In the genomic region with DNA sequence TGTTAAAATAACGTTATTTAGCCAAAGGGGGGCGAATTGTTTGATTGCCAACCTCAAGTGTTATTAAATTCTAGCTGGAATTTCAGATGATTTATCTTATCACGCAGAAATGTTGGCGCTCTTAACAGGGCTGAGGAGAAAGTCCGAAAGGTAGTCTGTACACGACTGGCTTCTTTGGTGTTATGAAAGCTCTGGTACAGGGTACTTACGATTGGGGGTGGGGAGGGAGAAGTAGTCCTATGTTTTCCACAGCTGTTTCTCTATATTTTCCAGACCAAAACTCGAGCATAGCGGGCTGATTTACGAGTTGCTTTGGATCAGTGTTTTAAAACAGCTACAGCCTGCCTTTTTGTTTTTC, we compare ENCODE assay signal across 9 mouse cellular contexts. TPM values are rescaled to one million over a fixed set of nuclear protein-coding genes. Genes with fewer than 3 reads are reported as not detected.
DNase-seq lines count a peak whose midpoint lies in the region; ATAC-seq lines count a peak whose summit lies in the region.
"Had no signal": no experiment of that assay in that cellular context is flagged by ENCODE, and none has a peak within 500 bp of the region (broad histone marks: within the 10 kb centered on the region; RNA-seq: fewer than 3 reads in every experiment).

No protein-coding gene starts in this region.

- peak overlapping the region; percentile 79 for H3K4me2 ChIP-seq in heart, embryonic 13.5 days
- peak overlapping the region; percentile 56 for H3K4me2 ChIP-seq in embryonic facial prominence, embryonic 12.5 days (replicated peaks)
- H3K4me2 ChIP-seq in intestine, embryonic 16.5 days (ENCODE audit: low read depth, low read length) = peak overlapping the region; percentile 77
- peak overlapping the region; percentile 99 for H3K4me2 ChIP-seq in midbrain, embryonic 14.5 days (ENCODE audit: low read length)

- WGBS in heart, embryonic 13.5 days = 33% methylated on average over 10 of the region's 10 CpGs
- 6% methylated on average over 10 of the region's 10 CpGs for WGBS in embryonic facial prominence, embryonic 12.5 days
- WGBS in intestine, embryonic 16.5 days = 14% methylated on average over 10 of the region's 10 CpGs
- 23% methylated on average over 10 of the region's 10 CpGs for WGBS in midbrain, embryonic 14.5 days

- no peak for ATAC-seq in heart, embryonic 13.5 days (ENCODE audit: extremely low read depth, insufficient number of reproducible peaks, low FRiP score, low TSS enrichment)
- no peak for ATAC-seq in embryonic facial prominence, embryonic 12.5 days (ENCODE audit: insufficient number of reproducible peaks, insufficient read depth, low FRiP score, low TSS enrichment)
- no peak for ATAC-seq in intestine, embryonic 16.5 days
- ATAC-seq in midbrain, embryonic 14.5 days (ENCODE audit: low FRiP score, low TSS enrichment) = no peak
- ATAC-seq in erythroblast, adult 5-6 weeks (replicated peaks; ENCODE audit: low FRiP score, poor library complexity, severe bottlenecking) = no peak
- ATAC-seq: CD4-positive, CD25-positive, alpha-beta regulatory T cell, adult 4 months had no signal

- no peak for DNase-seq in heart, adult 18-20 months
- DNase-seq in midbrain, embryonic 14.5 days = peak; percentile 48
- no peak for DNase-seq in thymus, postnatal 36 days
- no peak for DNase-seq in T-cell, adult 2 months (ENCODE audit: low spot score)

- H3K27ac ChIP-seq in heart, embryonic 13.5 days (replicated peaks) = no peak overlapping the region
- H3K27ac ChIP-seq in embryonic facial prominence, embryonic 12.5 days = peak overlapping the region; percentile 98
- peak overlapping the region; percentile 79 for H3K27ac ChIP-seq in intestine, embryonic 16.5 days (ENCODE audit: low read length)
- peak overlapping the region; percentile 50; the same call in 1 of the 2 replicates for H3K27ac ChIP-seq in midbrain, embryonic 14.5 days (replicated peaks; ENCODE audit: low read depth, low read length)

- no peaks in the 10 kb centered on the region for H3K9me3 ChIP-seq in heart, embryonic 13.5 days
- H3K9me3 ChIP-seq in embryonic facial prominence, embryonic 12.5 days = no peaks in the 10 kb centered on the region
- H3K9me3 ChIP-seq in intestine, embryonic 16.5 days (ENCODE audit: control insufficient read depth, low read length) = no peaks in the 10 kb centered on the region
- H3K9me3 ChIP-seq in midbrain, embryonic 14.5 days (ENCODE audit: control insufficient read depth, low read length) = no peaks in the 10 kb centered on the region

- no peak overlapping the region for H3K9ac ChIP-seq in heart, embryonic 13.5 days
- peak overlapping the region; percentile 100 for H3K9ac ChIP-seq in embryonic facial prominence, embryonic 12.5 days
- H3K9ac ChIP-seq in intestine, embryonic 16.5 days (ENCODE audit: low read depth, low read length) = peak overlapping the region; percentile 93
- H3K9ac ChIP-seq in midbrain, embryonic 14.5 days (replicated peaks; ENCODE audit: low read length) = peak overlapping the region; percentile 30; the same call in 1 of the 2 replicates

- H3K4me3 ChIP-seq in heart, embryonic 13.5 days = peak overlapping the region; percentile 62
- peak overlapping the region; percentile 98 for H3K4me3 ChIP-seq in embryonic facial prominence, embryonic 12.5 days
- peak overlapping the region; percentile 80 for H3K4me3 ChIP-seq in intestine, embryonic 16.5 days (ENCODE audit: low read length)
- peak overlapping the region; percentile 74 for H3K4me3 ChIP-seq in midbrain, embryonic 14.5 days (replicated peaks; ENCODE audit: low read depth, low read length)

- H3K36me3 ChIP-seq in heart, embryonic 13.5 days = no peaks in the 10 kb centered on the region
- H3K36me3 ChIP-seq in embryonic facial prominence, embryonic 12.5 days = peaks cover 10% of the 10 kb centered on the region
- H3K36me3 ChIP-seq in intestine, embryonic 16.5 days (ENCODE audit: control insufficient read depth, insufficient read depth, low read length) = no peaks in the 10 kb centered on the region
- H3K36me3 ChIP-seq in midbrain, embryonic 14.5 days (ENCODE audit: control insufficient read depth, insufficient read depth, low read length) = no peaks in the 10 kb centered on the region

- peaks cover 13% of the 10 kb centered on the region for H3K4me1 ChIP-seq in heart, embryonic 13.5 days
- H3K4me1 ChIP-seq in embryonic facial prominence, embryonic 12.5 days = peaks cover 41% of the 10 kb centered on the region
- H3K4me1 ChIP-seq in intestine, embryonic 16.5 days (ENCODE audit: control insufficient read depth, insufficient read depth, low read length) = peaks cover 25% of the 10 kb centered on the region
- peaks cover 14% of the 10 kb centered on the region for H3K4me1 ChIP-seq in midbrain, embryonic 14.5 days (ENCODE audit: control insufficient read depth, insufficient read depth, low read length)

- peaks cover 67% of the 10 kb centered on the region for H3K27me3 ChIP-seq in heart, embryonic 13.5 days (replicated peaks)
- H3K27me3 ChIP-seq in embryonic facial prominence, embryonic 12.5 days = no peaks in the 10 kb centered on the region
- no peaks in the 10 kb centered on the region for H3K27me3 ChIP-seq in intestine, embryonic 16.5 days (replicated peaks; ENCODE audit: control insufficient read depth, insufficient read depth, low read length)
- H3K27me3 ChIP-seq in midbrain, embryonic 14.5 days (ENCODE audit: control insufficient read depth, insufficient read depth, low read length) = peaks cover 8% of the 10 kb centered on the region; the same call in 1 of the 2 replicates

RNA-seq across cellular contexts. Expression of a gene that starts 3.1 kb away (rescaled TPM):
- 1.9 and 2.1 TPM in 2 replicates for polyA plus RNA-seq in heart, embryonic 13.5 days (2015; fragmentation: Nextera tagmentation; extraction: Ambion mirVana)
- total RNA-seq in heart, adult 18-20 months (2021) = 1 to 10 TPM; 1.5 to 2.7 TPM
- polyA plus RNA-seq in embryonic facial prominence, embryonic 12.5 days (2016; fragmentation: Nextera tagmentation; extraction: Ambion mirVana) = 49.5 and 53.2 TPM in 2 replicates
- 9.2 and 10.2 TPM in 2 replicates for polyA plus RNA-seq in intestine, embryonic 16.5 days (2015; fragmentation: Nextera tagmentation; extraction: Ambion mirVana)
- polyA plus RNA-seq in midbrain, embryonic 14.5 days (2014; fragmentation: Nextera tagmentation; extraction: Ambion mirVana) = 2.4 and 5.5 TPM in 2 replicates
- not detected in 2 replicates for total RNA-seq in erythroblast, adult 5-6 weeks (2015; ENCODE audit: low replicate concordance)
- total RNA-seq in erythroblast, adult 5-6 weeks (2017; ENCODE audit: low replicate concordance) = 0.26 and 0.28 TPM in 2 replicates
